Mouse (Mus musculus) left cerebral cortex, postnatal 10 days (tissue): ENCODE data around the gene Chst15. TPM values are rescaled to one million over a fixed set of nuclear protein-coding genes. Genes with fewer than 3 reads are reported as not detected.
A peak's percentile ranks its signal among the peaks of the same experiment; 100 is the strongest.

Experiments
- DNase-seq, 2 experiments: peaks; one replicate each; pipeline ENCODE4 v3.0.0; 2021 to 2022; ENCODE audit warnings: low spot score in 2 of 2, mixed read lengths in 1 of 2; ENCODE audit errors: extremely low spot score in 1 of 2
- intact Hi-C: fragments of 180-260 bp; cut with DNase I; formaldehyde crosslinking; loops from one replicate; pipeline ENCODE4 v1.15.1; 2025
- total RNA-seq, 2 experiments: library from RNA; stranded (reverse); gene quantifications; 2 replicates each; pipeline ENCODE4 v1.2.3; 2021

The Chst15 gene
- total RNA-seq, 2 experiments from 2014 or later, result 31.3 to 37.3 TPM

DNA sequence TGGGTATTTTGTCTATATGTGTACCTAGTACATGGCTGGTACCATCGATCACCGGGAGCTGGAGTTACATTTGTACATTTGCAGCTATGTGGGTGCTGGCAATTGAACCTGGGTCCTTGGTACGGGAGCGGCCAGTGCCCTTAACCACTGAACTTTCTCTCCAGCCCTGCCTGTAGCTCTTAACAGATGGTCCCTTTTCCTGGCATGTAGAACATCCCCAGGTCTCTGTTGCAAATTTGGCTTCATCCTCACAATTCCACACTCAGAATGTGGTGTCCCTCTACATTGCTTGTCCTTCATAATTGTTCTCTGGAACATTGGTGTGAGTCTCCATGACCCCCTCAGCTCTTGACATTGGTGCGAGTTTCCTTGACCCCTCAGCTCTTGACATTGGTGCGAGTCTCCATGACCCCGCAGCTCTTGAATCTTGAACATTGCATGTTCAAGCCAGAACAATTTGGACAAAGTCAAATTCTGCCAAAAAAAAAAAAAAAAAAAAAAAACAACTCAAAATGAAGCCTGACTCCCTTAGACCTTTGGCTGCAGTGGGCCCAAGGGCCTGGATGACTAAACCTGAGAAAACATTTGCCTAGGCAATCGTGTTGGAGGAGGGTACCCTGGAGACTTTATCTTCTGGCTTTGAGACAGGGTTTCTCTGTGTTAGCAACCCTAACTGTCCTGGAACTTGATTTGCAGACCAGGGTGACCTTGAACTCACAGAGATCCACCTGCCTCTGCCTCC is 10.2 kb downstream of the Chst15 start:
- DNase-seq, result no peak

DNA sequence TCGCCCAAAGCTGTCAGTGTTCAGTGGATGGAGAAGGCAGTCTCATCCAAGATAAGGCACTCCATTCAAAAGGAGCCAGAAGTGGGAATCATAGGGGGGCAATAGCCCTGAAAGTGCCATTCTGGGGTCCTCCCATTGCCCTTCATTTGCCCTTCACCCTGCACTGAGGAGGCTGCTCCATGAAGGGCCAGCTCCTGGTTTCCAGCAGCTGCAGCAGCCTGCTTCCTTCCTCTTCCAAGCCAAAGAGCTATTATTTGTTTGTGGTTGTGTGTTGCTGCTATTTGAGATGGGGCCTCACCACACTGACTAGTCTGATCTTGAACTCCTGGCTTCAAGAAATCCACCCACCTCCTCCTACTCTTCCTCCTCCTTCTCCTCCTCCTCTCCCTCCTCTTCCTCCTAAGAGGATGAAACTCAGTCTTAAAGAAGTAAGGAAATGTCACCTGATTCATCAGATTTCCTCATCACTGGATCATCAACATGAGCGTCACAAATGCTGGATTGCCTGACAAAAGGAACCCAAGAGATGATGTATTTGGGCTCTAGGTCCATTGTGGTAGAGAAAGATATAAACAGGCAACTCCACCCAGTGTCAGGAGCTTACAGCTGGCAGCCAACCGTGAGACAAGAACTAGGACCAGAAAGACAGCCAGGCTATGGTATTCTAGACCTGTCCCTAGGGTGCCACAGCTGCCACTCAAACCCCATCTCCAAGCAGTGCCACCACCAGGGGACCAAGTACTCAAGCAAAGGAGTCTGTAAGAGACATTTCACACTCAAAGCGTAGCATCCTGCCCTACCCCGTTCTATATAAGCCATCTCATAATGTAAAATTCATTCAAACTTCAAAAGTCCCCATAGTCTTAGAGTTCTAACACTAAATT is 11.3 kb downstream of the Chst15 start:
- intact Hi-C loops, result loop anchor here (5.0 kb wide), 1 partner anchor 393 kb away; no protein-coding TSS in a partner anchor
- DNase-seq, result no peak

More for the DNA sequence above, 10.2 kb downstream of the Chst15 start:
- intact Hi-C loops, result loop anchor here (5.0 kb wide), 1 partner anchor 395 kb away; no protein-coding TSS in a partner anchor

DNA sequence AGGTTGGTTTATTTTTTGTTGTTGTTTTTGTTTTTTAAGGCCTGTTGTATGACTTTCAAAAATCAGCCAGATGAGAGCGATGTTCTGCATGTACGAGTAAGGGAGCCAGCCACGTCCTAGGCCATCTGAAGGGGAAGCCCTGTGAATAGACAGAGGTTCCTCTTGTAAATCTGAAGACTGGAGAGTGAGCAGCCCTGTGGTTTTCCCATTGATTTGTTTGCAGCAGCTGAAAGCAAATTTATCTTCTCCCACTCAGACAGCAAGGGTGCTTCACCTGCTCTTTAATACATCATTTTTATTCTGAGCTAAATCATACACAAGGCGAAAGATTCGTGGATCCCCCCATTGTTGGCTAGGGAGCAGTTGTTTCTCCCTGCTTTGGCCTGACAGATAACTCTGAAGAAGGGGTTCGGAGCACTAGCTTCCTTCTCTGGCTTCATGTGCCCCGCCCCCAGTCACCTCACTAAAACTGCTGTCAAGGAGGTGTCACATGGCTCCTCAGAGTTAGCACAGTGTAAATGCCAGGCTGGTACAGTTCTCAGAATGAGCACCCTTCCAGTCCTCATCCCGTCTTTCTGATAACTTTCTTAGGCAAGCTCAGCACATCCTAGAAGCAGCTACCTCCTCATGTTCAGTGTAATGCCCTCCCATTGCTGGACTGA is 12.5 kb downstream of the Chst15 start:
- DNase-seq, result no peak
- intact Hi-C loops, result loop anchor here (5.0 kb wide), 1 partner anchor 392 kb away; no protein-coding TSS in a partner anchor

DNA sequence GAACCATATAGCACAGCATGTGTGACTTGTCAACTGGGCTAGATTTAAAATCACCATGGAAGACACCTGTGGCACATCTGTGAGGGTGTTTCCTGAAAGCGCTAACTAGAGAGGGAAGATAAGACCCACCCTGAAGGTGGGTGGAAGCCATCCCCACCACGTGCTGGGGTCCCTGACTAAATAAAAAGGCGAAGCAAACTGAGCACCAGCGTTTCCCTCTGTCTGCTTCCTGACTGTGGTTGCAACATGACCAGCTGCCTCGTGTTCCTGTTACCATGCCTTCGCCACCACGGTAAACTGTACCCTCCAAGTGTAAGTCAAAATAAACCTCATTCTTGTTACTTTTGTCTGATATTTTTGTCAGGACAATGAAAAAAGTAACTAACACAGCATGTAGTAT is 13.0 kb downstream of the Chst15 start:
- intact Hi-C loops, result no loop called here
- no peak for DNase-seq

DNA sequence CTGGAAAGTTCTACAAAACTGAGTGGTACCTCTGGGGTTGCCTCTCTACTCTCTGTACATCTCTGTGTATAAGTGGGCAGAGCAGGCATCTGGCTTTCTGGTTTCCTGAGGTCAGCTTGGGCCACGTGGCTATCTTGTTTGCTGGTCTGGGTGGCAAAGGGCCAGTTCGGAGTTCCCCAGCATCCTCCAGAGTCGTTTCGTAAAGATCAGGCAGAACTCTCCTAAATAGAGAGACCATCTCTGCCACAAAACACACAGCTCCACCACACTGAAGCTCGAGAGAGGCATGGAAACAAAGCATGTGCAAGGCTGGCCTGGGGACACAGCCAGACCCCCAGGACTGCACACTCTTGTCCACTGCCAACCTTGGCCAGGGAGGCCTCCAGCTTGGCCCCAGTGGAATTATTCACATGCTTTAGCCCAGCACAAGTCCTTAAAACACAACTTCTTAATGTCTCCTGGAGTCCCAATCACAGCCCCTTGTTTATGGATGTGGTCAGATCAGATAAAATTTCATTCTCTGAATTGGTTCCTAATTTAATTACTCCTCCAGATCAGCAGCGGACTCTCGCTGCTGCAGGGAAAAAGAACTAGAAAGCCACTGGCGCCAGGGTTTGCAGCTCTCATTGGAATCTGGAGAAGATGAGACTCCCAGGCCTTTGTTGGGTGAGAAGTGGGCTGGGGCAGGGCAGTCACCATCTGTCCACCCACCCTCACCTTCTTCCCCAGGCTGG is 14.4 kb downstream of the Chst15 start:
- intact Hi-C loops, result no loop called here
- peak in 1 of 2 experiments; percentile 52 for DNase-seq

DNA sequence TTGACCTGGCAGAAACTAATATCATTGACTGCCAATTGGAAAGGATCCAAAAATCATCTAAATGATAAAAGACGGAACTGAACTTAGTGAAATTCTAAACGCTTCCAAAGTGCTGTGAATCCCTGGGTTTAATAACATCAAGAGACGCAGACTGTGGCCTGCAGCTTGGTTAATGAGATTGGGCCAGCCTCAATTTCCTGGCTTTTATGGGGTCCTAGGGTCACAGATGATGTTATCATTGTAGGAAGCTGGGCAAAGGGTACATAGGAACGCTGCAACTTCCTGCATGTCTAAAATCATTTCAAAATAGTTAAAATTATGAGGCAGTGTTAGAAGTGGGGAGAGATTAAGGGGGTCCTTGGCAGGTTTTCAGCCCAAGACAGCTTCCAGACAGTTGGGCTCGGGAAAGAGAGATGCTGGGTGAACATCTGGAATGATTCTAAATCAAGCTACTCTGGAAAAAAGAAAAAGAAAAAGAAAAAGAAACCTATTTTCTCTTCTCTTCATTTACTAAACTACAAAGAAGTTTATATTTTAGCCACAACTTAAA is 17.3 kb downstream of the Chst15 start:
- intact Hi-C loops, result no loop called here
- DNase-seq, result no peak

DNA sequence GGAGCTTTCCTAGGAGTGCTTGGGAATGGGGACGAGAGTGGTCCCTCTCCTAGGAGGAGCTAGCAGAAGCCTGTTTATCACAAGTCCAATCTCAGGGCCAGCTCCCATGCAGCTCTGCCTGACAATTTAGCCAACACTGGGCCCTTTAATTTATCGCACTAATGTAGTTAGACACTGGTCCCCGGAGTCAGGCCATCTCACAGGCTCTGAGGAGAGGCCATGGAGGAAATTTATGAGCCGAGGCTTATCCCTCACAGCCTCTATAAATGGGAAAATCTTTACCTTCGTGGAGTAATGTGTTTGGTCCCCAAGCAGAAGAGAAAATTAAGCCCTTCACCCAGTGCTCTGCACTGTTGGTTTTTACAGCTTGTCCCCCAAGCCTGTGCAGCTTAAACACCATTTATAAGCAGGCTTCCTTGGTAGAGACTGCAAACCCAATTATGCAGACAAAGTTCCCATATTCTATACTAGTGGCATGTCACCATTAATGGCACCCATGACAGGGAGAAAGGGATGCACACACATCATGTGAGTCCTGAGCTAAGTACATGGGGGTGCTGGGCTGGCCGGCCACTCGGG is 18.5 kb downstream of the Chst15 start:
- intact Hi-C loops, result no loop called here

DNA sequence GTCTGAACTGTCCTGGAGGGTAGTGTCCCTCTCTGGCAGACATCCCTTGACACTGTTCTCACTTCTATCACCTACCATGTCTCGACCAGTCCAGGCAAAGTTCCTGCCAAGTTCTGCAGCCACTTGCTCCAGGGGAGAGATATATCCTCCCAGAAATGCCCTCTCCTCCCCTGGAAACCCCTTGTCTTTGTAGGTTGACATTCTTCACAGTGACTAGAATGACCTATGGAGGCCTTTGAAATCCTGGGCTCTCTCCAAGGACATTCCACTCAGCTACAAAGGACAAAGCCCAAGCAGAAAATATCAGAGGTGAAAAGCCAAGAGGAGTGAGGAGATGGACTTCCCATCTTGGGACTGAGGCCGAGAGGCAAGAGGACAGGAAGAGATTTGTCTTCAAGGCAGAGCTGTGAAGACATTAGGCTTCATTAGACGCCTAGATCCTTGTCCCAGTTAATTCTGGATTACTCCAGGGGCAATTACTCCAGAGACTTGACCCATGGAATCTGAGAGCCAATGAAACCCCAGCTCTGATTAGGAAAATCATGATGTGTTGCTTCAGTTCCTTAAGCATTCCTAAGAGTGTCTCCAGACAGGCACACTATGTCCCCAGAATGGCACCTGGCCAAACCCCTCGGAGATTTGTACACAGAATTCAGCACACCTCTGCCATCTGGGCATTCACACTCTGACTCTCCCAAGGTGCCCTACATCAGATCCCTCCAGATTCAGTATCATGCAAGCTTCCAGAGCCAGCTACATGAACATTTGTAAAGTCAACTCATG is 20.2 kb downstream of the Chst15 start:
- intact Hi-C loops, result no loop called here

More for the DNA sequence above, 18.5 kb downstream of the Chst15 start:
- no peak for DNase-seq

DNA sequence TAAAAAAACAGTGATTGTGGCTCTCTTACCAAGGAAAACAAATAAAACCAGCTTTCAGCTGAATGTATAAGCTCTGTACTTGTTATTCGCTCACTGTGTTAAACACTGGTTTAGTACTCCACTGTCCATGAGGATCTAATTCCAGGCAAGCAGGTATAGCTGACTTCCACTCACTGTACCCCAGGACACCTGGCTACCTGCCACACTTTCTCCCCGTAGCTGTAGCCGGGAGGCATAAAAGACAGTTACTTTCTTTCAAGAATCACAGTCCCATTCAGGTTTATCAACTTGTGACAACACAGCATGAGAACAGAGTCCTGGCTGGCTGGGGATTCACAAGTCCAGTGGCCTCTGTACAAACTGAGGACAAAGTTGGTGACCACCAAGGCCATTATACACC is 20.9 kb downstream of the Chst15 start:
- intact Hi-C loops, result no loop called here
- DNase-seq, result peak in 1 of 2 experiments; percentile 39

More for the DNA sequence above, 20.2 kb downstream of the Chst15 start:
- no peak for DNase-seq

DNA sequence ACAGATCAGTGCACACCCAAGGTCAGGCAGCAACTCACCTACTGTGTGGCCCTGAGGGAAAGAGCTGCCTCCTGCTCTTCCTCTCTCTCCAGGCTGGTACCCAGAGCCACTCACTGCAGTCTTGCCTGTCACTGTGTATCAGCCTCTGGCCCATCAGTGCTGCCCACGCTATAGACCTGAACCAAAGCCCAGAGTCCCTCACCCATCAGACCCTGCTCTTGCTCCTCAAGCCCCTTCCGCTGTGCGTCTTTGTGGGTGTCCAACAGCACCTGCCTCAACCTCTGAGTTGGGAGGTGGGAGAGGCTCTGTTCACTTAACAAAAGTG is 29.7 kb downstream of the Chst15 start:
- intact Hi-C loops, result no loop called here

DNA sequence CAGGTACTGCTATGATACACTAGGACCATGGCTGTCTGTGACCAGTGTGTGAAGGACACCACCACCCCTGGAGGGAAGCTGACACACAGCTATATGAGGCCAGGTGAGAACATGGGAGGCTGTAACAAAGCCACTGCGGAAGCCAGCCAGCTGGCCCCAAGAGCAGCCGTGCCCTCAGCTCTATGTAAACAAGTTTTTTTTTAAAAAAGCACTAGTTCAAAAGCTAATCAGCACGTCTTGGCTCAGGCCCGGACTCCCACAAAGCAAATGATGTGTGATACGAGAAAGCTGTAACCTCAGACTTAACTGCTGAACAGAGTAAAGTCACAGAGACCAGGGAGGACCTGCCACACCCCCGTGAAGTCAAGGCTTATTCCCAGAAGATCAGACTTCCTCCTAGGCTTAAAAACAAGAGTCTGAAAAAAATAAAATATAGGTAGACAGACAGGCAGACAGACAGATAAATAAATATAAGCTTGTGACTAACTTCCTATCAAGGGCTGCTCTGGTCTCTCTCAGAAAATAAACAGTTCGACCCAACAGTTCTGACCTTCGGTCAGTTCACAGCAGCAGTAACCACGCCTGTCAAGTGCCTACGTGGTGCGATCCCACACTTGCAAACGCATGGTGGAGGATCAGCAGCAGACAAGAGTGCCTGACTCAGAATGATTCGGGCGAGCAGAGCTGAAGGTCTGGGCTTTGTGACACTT is 30.2 kb downstream of the Chst15 start:
- peak in 1 of 2 experiments; percentile 37 for DNase-seq
- intact Hi-C loops, result no loop called here

More for the DNA sequence above, 29.7 kb downstream of the Chst15 start:
- DNase-seq, result no peak

DNA sequence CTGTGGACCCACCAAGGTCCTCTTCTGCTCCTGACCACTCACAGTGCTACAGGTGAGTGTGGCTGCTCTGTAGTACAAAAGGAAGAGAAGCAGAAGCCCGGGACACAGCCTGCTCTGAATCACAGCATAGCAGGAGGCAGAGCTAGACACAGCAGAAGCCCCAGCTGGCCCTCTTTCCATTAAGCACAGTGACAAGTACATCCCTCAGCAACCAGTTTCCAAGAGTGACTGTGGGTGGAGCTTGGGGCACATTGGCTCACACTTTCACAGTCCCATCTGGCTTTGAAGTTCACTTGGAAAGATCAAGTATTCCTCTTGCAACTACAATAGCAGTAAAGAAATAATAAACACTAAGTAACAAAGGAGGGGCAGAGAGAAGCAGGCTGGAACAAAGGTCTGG is 32.2 kb downstream of the Chst15 start:
- peak in 1 of 2 experiments; percentile 44 for DNase-seq

DNA sequence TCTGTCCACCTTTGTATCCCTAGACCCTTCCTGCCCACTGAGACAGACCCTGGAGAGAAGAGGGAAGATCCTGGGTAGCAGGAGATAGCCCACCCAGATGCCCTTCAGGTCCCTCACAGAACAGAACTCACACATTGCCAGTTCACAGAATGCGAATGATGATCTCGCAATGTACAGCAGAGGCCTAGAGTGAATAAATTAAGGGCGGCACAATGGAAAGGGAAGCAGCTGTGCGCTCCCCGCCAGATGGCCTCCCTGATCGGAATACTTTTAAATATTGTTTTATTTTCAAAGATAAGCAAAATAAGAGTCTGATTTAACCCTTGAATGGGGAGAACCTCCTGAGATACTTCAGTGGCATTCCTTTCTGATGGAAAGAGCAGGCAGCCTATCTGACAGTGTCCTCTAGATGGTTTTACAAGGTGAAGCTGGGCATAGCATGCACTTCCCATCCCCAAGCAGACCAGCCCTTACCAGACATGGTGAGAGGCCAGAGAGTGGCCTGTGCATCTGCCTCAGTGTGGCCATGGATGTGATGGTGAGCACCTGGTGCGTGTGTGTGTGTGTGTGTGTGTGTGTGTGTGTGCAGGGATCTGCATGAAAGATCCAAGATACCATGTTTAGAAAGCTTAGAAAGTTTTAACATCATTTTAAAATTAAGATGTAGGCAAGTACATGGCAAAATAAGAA is 32.8 kb downstream of the Chst15 start:
- intact Hi-C loops, result no loop called here
- no peak for DNase-seq

More for the DNA sequence above, 32.2 kb downstream of the Chst15 start:
- intact Hi-C loops, result no loop called here

DNA sequence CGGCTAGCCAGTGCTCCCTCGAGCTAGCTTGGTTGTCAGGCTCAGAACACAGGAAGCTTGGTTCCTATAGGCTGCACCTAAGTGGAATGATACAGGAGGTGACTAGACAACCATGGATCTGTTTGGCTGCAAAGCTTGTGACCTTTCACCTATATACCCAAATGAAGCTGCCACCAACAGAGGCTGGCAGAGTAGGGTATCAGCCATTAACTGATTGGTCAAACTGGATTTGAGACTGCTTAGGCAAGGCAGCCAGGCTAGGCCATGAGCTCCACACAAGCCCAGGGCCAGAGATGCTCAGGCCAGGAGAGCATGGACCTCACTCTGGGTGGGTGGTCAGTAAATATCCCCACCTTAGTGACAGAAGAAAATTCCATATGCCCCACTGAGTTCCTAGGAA is 34.5 kb downstream of the Chst15 start:
- DNase-seq, result no peak
- intact Hi-C loops, result no loop called here

DNA sequence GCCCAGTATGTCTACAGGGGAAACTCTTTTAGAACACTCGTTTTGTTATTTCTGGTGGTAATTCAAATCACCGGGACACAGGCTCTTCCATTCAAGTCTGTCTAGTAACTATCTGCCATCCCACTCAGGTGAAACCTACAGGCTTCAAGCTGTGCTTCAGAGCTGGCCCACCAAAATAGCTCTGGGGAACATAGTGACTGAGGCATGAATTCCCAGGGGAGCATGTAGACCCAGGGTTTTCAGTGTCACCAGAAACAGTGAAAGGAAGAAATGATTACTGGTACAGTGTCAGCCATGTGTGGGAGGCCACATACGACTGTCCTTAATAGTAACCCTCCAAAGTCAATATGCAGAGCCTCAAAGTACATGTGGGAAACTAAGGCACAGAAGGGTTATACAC is 34.9 kb downstream of the Chst15 start:
- intact Hi-C loops, result no loop called here
- DNase-seq, result no peak

DNA sequence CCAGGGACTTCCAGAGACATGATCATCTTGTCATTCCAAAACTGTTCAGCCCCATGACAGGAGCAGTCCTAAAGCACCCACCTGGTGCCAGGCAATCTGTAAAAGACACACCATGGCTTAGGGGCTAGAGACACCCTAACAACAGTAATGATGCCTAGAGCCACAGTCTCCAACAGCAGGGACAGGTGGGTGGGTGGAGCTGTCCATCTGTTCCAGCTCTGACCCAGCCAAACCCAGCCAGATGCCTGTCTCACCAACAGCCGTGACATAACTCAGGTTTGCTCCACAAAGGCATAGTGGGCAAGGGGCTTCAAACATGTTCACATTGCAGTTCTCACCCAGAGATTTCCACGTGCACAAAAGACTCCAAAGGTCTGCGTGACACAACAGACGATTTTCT is 35.3 kb downstream of the Chst15 start:
- intact Hi-C loops, result no loop called here
- no peak for DNase-seq
